Mouse (Mus musculus) CH12.LX (cell line): Measurements from ENCODE around the gene Vamp2.

Experiments
- BHLHE40 ChIP-seq: IDR thresholded peaks from 2 replicates; pipeline ENCODE4 v1.6.1; 2011; ENCODE audit warnings: mild to moderate bottlenecking, low read depth, low read length, improper control_type of control experiment
- CHD2 ChIP-seq: IDR thresholded peaks from 2 replicates; pipeline ENCODE4 v1.6.1; 2011; ENCODE audit warnings: low read length, improper control_type of control experiment
- CTCF ChIP-seq, 2 experiments: IDR thresholded peaks in 1 of 2; conservative IDR thresholded peaks in 1 of 2; 2 replicates each; pipeline ENCODE4 v1.5.1; 2011 to 2012; ENCODE audit warnings: low read depth in 2 of 2, low read length in 2 of 2, improper control_type of control experiment in 1 of 2, inconsistent platforms in 1 of 2, mild to moderate bottlenecking in 1 of 2, moderate library complexity in 1 of 2
- ELF1 ChIP-seq: IDR thresholded peaks from 2 replicates; pipeline ENCODE4 v1.6.1; 2014; ENCODE audit warnings: low read depth, mild to moderate bottlenecking, inconsistent platforms, low read length, improper control_type of control experiment
- EP300 ChIP-seq: IDR thresholded peaks from 2 replicates; pipeline ENCODE4 v1.6.1; 2011; ENCODE audit warnings: low read length, improper control_type of control experiment
- ETS1 ChIP-seq: conservative IDR thresholded peaks from 2 replicates; pipeline ENCODE4 v1.6.1; 2012; ENCODE audit warnings: low read depth, mild to moderate bottlenecking, inconsistent platforms, low read length, improper control_type of control experiment, moderate library complexity
- GABPA ChIP-seq: IDR thresholded peaks from 2 replicates; pipeline ENCODE4 v1.6.1; 2012; ENCODE audit warnings: low read depth, low read length, improper control_type of control experiment, inconsistent platforms; ENCODE audit not compliant: insufficient replicate concordance
- JUN ChIP-seq: IDR thresholded peaks from 2 replicates; pipeline ENCODE4 v1.6.1; 2011; ENCODE audit warnings: low read depth, mild to moderate bottlenecking, low read length, improper control_type of control experiment, moderate library complexity; ENCODE audit not compliant: insufficient read depth
- MAFK ChIP-seq: IDR thresholded peaks from 2 replicates; pipeline ENCODE4 v1.6.1; 2011; ENCODE audit warnings: low read length, improper control_type of control experiment; ENCODE audit not compliant: insufficient replicate concordance
- MXI1 ChIP-seq: IDR thresholded peaks from 2 replicates; pipeline ENCODE4 v1.6.1; 2011; ENCODE audit warnings: mild to moderate bottlenecking, low read depth, low read length, improper control_type of control experiment
- POLR2A ChIP-seq: IDR thresholded peaks from 2 replicates; pipeline ENCODE4 v1.6.1; 2011; ENCODE audit warnings: low read depth, mild to moderate bottlenecking, improper control_type of control experiment, low read length
- TCF12 ChIP-seq: IDR thresholded peaks from 2 replicates; pipeline ENCODE4 v1.6.1; 2014; ENCODE audit warnings: low read depth, mild to moderate bottlenecking, inconsistent platforms, low read length, improper control_type of control experiment
- ZC3H11A ChIP-seq: IDR thresholded peaks from 2 replicates; pipeline ENCODE4 v1.6.1; 2012; ENCODE audit warnings: low read depth, mild to moderate bottlenecking, inconsistent platforms, low read length, improper control_type of control experiment
- ZNF384 ChIP-seq: IDR thresholded peaks from 2 replicates; pipeline ENCODE4 v1.6.1; 2012; ENCODE audit warnings: low read depth, low read length, improper control_type of control experiment, inconsistent platforms

GRCm38 (mm10) chr11:69072234-69072633, 16.1 kb upstream of the Vamp2 start:
- no peak for TF ChIP-seq ZNF384
- no peak for TF ChIP-seq CTCF (conservative IDR thresholded peaks at IDR 0.05 in 1 of 2, IDR thresholded peaks at IDR 0.05 in 1 of 2; ENCODE audit: low read depth in 2 of 2, low read length in 2 of 2)
- no peak for TF ChIP-seq CHD2
- TF ChIP-seq MAFK: no peak
- TF ChIP-seq POLR2A: no peak
- TF ChIP-seq TCF12: no peak
- TF ChIP-seq MXI1: no peak
- no peak for TF ChIP-seq EP300
- TF ChIP-seq GABPA: no peak
- TF ChIP-seq JUN: no peak
- TF ChIP-seq ETS1: no peak
- TF ChIP-seq ELF1: no peak
- no peak for TF ChIP-seq BHLHE40
- TF ChIP-seq ZC3H11A: no peak
